In the genomic region with DNA sequence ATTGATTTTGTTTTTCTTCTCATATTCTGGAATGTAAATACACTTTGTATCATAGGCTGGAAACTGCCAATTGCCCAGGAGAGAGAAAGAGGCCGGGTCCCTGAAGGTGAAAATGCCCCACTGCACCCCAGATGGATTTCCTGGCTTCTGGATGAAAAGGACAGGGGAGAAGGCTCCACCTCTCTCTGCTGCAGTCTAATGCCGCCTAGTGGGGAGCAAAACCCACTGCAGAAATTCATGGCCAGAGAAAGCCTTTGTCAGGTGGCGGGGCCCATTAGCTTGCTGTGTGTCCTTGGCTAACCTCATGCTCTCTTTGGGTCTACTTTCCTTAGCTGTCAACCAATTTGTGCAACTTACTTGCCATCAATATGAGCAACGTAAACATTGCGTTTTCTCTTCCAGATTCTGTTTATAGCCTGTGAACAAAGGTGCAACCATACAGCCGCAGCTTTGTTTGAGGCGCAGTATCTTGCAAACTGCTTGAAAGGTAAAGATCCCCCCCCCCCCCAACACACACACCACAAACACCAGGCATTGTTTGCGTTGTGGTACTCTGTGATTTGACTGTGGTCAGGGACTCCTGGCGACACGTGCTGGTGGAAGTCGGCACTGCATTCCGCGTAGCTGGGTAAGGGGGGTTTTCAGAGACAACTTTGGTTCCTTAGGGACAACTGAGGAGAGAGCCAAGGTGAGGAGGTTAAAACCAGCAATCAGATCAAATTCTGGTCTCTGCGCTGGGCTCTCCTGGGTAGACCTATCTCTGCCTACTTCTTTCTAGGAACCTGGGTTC, we compare ENCODE assay signal across 8 mouse cellular contexts. TPM values are rescaled to one million over a fixed set of nuclear protein-coding genes. Genes with fewer than 3 reads are reported as not detected.
DNase-seq lines count a peak whose midpoint lies in the region; ATAC-seq and TF ChIP-seq lines count a peak whose summit lies in the region.

No protein-coding gene starts in this region.

- H3K9me3 ChIP-seq in liver, embryonic 12.5 days (replicated peaks), result no peaks in the 10 kb centered on the region

- TF ChIP-seq POLR2A in cerebellum, adult 2 months (IDR thresholded peaks at IDR 0.05; ENCODE audit: borderline replicate concordance, insufficient read depth, low read length), result no peak
- no peak for TF ChIP-seq POLR2A in brain, embryonic 14.5 days (IDR thresholded peaks at IDR 0.05; ENCODE audit: borderline replicate concordance, extremely low read depth, insufficient read depth, insufficient read length, poor library complexity, severe bottlenecking)

- no peak for ATAC-seq in liver, embryonic 12.5 days

- no peak for DNase-seq in cerebellum, adult 2 months
- no peak for DNase-seq in cerebellum, adult 9-10 months
- peak; percentile 55 for DNase-seq in liver
- peak; percentile 46 for DNase-seq in brain, embryonic 14.5 days (ENCODE audit: low read depth)
- DNase-seq in lung, postnatal 36 days, result peak; percentile 63
- no peak for DNase-seq in layer of hippocampus, adult 9-11 months
- no peak for DNase-seq in left cerebral cortex, adult 9 months (ENCODE audit: low spot score in 2 of 2)

- no peak overlapping the region for H3K4me2 ChIP-seq in liver, embryonic 12.5 days

- no peaks in the 10 kb centered on the region for H3K27me3 ChIP-seq in cerebellum, adult 2 months (ENCODE audit: control insufficient read depth, insufficient read depth, low read length)
- H3K27me3 ChIP-seq in liver, embryonic 12.5 days (replicated peaks), result peaks cover 25% of the 10 kb centered on the region; the same call in 1 of the 2 replicates

- H3K27ac ChIP-seq in cerebellum, adult 2 months (ENCODE audit: insufficient read depth, low read length), result no peak overlapping the region
- H3K27ac ChIP-seq in liver, embryonic 12.5 days, result no peak overlapping the region

- WGBS in cerebellum, adult 2 months, result 46% methylated on average over 14 of the region's 14 CpGs
- 27% methylated on average over 14 of the region's 14 CpGs for WGBS in liver, embryonic 12.5 days (ENCODE audit: insufficient replicate concordance)

- no peaks in the 10 kb centered on the region for H3K36me3 ChIP-seq in liver, embryonic 12.5 days

- no peaks in the 10 kb centered on the region for H3K4me1 ChIP-seq in cerebellum, adult 2 months (ENCODE audit: control insufficient read depth, insufficient read depth, low read length)
- H3K4me1 ChIP-seq in liver, embryonic 12.5 days, result peaks cover 48% of the 10 kb centered on the region

- no peak overlapping the region for H3K4me3 ChIP-seq in cerebellum, adult 2 months (replicated peaks; ENCODE audit: insufficient read depth, low read depth, low read length)
- H3K4me3 ChIP-seq in liver, embryonic 12.5 days, result no peak overlapping the region

- peak; percentile 42; the same call in 1 of the 2 replicates for TF ChIP-seq CTCF in cerebellum, adult 2 months (IDR thresholded peaks at IDR 0.05; ENCODE audit: borderline replicate concordance, insufficient read depth, low read depth, low read length)
- TF ChIP-seq CTCF in brain, embryonic 14.5 days (IDR thresholded peaks at IDR 0.05; ENCODE audit: borderline replicate concordance, extremely low read depth, insufficient read depth, insufficient read length), result peak; percentile 61; the same call in 1 of the 2 replicates

- H3K9ac ChIP-seq in liver, embryonic 12.5 days, result no peak overlapping the region

RNA-seq across cellular contexts. Expression of a gene that starts 13.4 kb away (rescaled TPM):
- 8.2 and 8.7 TPM in 2 replicates for polyA plus RNA-seq in cerebellum, adult 2 months (2012; rRNA removed)
- polyA plus RNA-seq in liver, embryonic 12.5 days (2016; fragmentation: Nextera tagmentation; extraction: Ambion mirVana), result 21.8 and 23.4 TPM in 2 replicates
- polyA plus RNA-seq in brain, embryonic 14.5 days (2012; rRNA removed), result 5.8 and 6.5 TPM in 2 replicates

RNA-seq across cellular contexts. Expression of a gene that starts 14.0 kb away (rescaled TPM):
- polyA plus RNA-seq in cerebellum, adult 2 months (2012; rRNA removed), result 12.2 and 15.1 TPM in 2 replicates
- polyA plus RNA-seq in liver, embryonic 12.5 days (2016; fragmentation: Nextera tagmentation; extraction: Ambion mirVana), result 1.8 and 4.8 TPM in 2 replicates
- 3.5 and 9.4 TPM in 2 replicates for polyA plus RNA-seq in brain, embryonic 14.5 days (2012; rRNA removed)

RNA-seq across cellular contexts. Expression of a gene that starts 14.3 kb away (rescaled TPM):
- polyA plus RNA-seq in cerebellum, adult 2 months (2012; rRNA removed), result 105 and 113 TPM in 2 replicates
- polyA plus RNA-seq in liver, embryonic 12.5 days (2016; fragmentation: Nextera tagmentation; extraction: Ambion mirVana), result 27.3 and 30.4 TPM in 2 replicates
- 51.2 and 57.2 TPM in 2 replicates for polyA plus RNA-seq in brain, embryonic 14.5 days (2012; rRNA removed)

RNA-seq across cellular contexts. Expression of a gene that starts 43.4 kb away (rescaled TPM):
- polyA plus RNA-seq in cerebellum, adult 2 months (2012; rRNA removed), result 195 and 219 TPM in 2 replicates
- 256 and 259 TPM in 2 replicates for polyA plus RNA-seq in liver, embryonic 12.5 days (2016; fragmentation: Nextera tagmentation; extraction: Ambion mirVana)
- 144 and 183 TPM in 2 replicates for polyA plus RNA-seq in brain, embryonic 14.5 days (2012; rRNA removed)

Comparison
In these comparisons a context has a peak if more than half of its experiments do, and no peak if none do; other contexts are left out.
1. DNase-seq: peak in liver (single experiment), brain, embryonic 14.5 days (single experiment) and lung, postnatal 36 days (single experiment); none in cerebellum, adult 2 months (0 of 2), cerebellum, adult 9-10 months (single experiment), layer of hippocampus, adult 9-11 months (single experiment) and left cerebral cortex, adult 9 months (0 of 2).